Mouse (Mus musculus): ENCODE results near the gene Adam6b. TPM values are rescaled to one million over a fixed set of nuclear protein-coding genes. Genes with fewer than 3 reads are reported as not detected.
A peak's percentile ranks its signal among the peaks of the same experiment; 100 is the strongest.
"Not testable (repeated sequence)": the region's sequence is repeated elsewhere in the genome, so short reads cannot be mapped to it uniquely, and the experiment has no call there.

The Adam6b gene
- not detected for total RNA-seq (2021)
- long read RNA-seq, experiment 1, result 0 reads
- long read RNA-seq, experiment 2, result 0 reads

GRCm38 (mm10) chr12:113489211-113489610 is at the start of gene Adam6b:
Gene Adam6b, plus strand, starts transcription at chr12:113489511.
- DNase-seq (ENCODE audit: low spot score in 2 of 2), result not testable (repeated sequence)

GRCm38 (mm10) chr12:113446061-113446460 is 43.2 kb upstream of the Adam6b start:
- DNase-seq (ENCODE audit: low spot score in 2 of 2), result no peak

- no peak for DNase-seq (ENCODE audit: low spot score in 2 of 2)
Measured at GRCm38 (mm10) chr12:113476164-113476563, 13.1 kb upstream of the Adam6b start.

- DNase-seq (ENCODE audit: low spot score in 2 of 2), result no peak
Measured at GRCm38 (mm10) chr12:113482147-113482546, 7.2 kb upstream of the Adam6b start.

- no peak for DNase-seq (ENCODE audit: low spot score in 2 of 2)
Measured at GRCm38 (mm10) chr12:113482661-113483389, 6.5 kb upstream of the Adam6b start.

GRCm38 (mm10) chr12:113483492-113484162 is 5.7 kb upstream of the Adam6b start:
- DNase-seq (ENCODE audit: low spot score in 2 of 2), result no peak

- peak in 1 of 2 experiments; percentile 6 for DNase-seq (ENCODE audit: low spot score in 2 of 2)
Measured at GRCm38 (mm10) chr12:113484971-113485485, 4.3 kb upstream of the Adam6b start.

GRCm38 (mm10) chr12:113487693-113488092 is 1.6 kb upstream of the Adam6b start:
- peak; percentile 75 to 81 for DNase-seq (ENCODE audit: low spot score in 2 of 2)

- no peak for DNase-seq (ENCODE audit: low spot score in 2 of 2)
Measured at GRCm38 (mm10) chr12:113525901-113526300, 36.6 kb downstream of the Adam6b start.

Other genes starting within 250 kb of the Adam6b start
- gene Adam6a, start 54.4 kb downstream of the Adam6b start, total RNA-seq (2021), result not detected